Mouse (Mus musculus) gonadal fat pad, adult 2 months (tissue): ENCODE data around the gene Stk10. TPM values are rescaled to one million over a fixed set of nuclear protein-coding genes. Genes with fewer than 3 reads are reported as not detected.

ENCODE experiments used
- polyA plus RNA-seq: library from polyadenylated mRNA; depleted of rRNA; stranded (reverse); fragments of >200 nt; gene quantifications from 2 replicates; pipeline ENCODE4 v1.2.3, GENCODE M21; 2012; rRNA removed

Gene Stk10
- polyA plus RNA-seq, 1 experiment = 8.3 TPM

Other genes starting within 250 kb of the Stk10 start
- 903 and 2,048 TPM in 2 replicates for gene Hba-a1, start 249.8 kb upstream of the Stk10 start, polyA plus RNA-seq
- gene Hbq1b, start 246.3 kb upstream of the Stk10 start, polyA plus RNA-seq = 0.24 and 0.57 TPM in 2 replicates
- gene Hba-a2, start 236.8 kb upstream of the Stk10 start, polyA plus RNA-seq = 2,488 and 5,855 TPM in 2 replicates
- gene Hbq1a, start 233.2 kb upstream of the Stk10 start, polyA plus RNA-seq = 0.42 and 0.45 TPM in 2 replicates
- 9.6 and 11.7 TPM in 2 replicates for gene Sh3pxd2b, start 185.5 kb upstream of the Stk10 start, polyA plus RNA-seq
- 11.2 and 12.2 TPM in 2 replicates for gene Ubtd2, start 77.9 kb upstream of the Stk10 start, polyA plus RNA-seq
- gene Efcab9, start 1.2 kb upstream of the Stk10 start, polyA plus RNA-seq = 0.50 and 0.74 TPM in 2 replicates
- gene Fbxw11, start 109.4 kb downstream of the Stk10 start, polyA plus RNA-seq = 55.5 and 57.2 TPM in 2 replicates